ENCODE assay signal across 27 mouse cellular contexts in the genomic region with DNA sequence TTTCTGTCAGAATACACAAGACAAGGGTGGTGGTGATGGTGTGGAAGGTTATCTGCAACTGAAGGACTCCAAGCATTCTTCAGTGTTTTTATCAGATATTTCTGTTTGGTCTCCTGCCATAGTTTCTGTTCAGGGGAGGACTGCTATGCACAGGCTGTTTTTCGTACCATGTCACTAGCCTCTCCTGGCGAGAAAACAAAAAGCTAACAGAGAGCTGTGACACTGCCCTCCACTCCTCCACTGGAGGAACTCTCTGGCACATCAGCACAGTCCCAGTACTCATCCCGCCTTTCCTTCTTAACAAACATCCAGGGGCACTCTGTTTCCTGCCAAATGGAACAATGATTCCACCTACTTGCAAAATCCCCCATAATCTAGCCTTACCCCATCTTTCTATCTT.
DNase-seq lines count a peak whose midpoint lies in the region; ATAC-seq and TF ChIP-seq lines count a peak whose summit lies in the region.
"Had no signal": no experiment of that assay in that cellular context is flagged by ENCODE, and none has a peak within 500 bp of the region (broad histone marks: within the 10 kb centered on the region; RNA-seq: fewer than 3 reads in every experiment).

No protein-coding gene starts in this region.

- TF ChIP-seq CTCF in lung, embryonic 14.5 days (IDR thresholded peaks at IDR 0.05; ENCODE audit: low read depth), result no peak
- TF ChIP-seq CTCF in lung, postnatal 0 days (IDR thresholded peaks at IDR 0.05), result no peak

- no peaks in the 10 kb centered on the region for H3K9me3 ChIP-seq in heart, embryonic 14.5 days (ENCODE audit: control insufficient read depth, low read length)
- H3K9me3 ChIP-seq in lung, embryonic 14.5 days (ENCODE audit: low read depth, low read length), result no peaks in the 10 kb centered on the region
- no peaks in the 10 kb centered on the region for H3K9me3 ChIP-seq in lung, postnatal 0 days (ENCODE audit: low read length)
- no peaks in the 10 kb centered on the region for H3K9me3 ChIP-seq in kidney, embryonic 14.5 days (ENCODE audit: control insufficient read depth, low read length)
- H3K9me3 ChIP-seq: embryonic facial prominence, embryonic 12.5 days; embryonic facial prominence, embryonic 15.5 days; heart, embryonic 10.5 days; hindbrain, embryonic 10.5 days; hindbrain, embryonic 13.5 days had no signal

- H3K36me3 ChIP-seq in heart, embryonic 14.5 days (ENCODE audit: control insufficient read depth, insufficient read depth, low read length), result no peaks in the 10 kb centered on the region
- H3K36me3 ChIP-seq in lung, embryonic 14.5 days (ENCODE audit: insufficient read depth), result no peaks in the 10 kb centered on the region
- H3K36me3 ChIP-seq in lung, postnatal 0 days (ENCODE audit: insufficient read depth, low read length), result no peaks in the 10 kb centered on the region
- H3K36me3 ChIP-seq in kidney, embryonic 14.5 days (ENCODE audit: control insufficient read depth, insufficient read depth, low read length), result no peaks in the 10 kb centered on the region
- H3K36me3 ChIP-seq: embryonic facial prominence, embryonic 12.5 days; embryonic facial prominence, embryonic 15.5 days; heart, embryonic 10.5 days; hindbrain, embryonic 10.5 days; hindbrain, embryonic 13.5 days had no signal

- 0 out of 4 replicates have a peak overlapping the region, but pooled peaks of 1 of the 2 experiments have one; percentile 54 for H3K27ac ChIP-seq in heart, embryonic 14.5 days (replicated peaks in 1 of 2; ENCODE audit: control insufficient read depth in 1 of 2, insufficient read depth in 1 of 2, low read depth in 2 of 2, low read length in 2 of 2)
- no peak overlapping the region for H3K27ac ChIP-seq in lung, embryonic 14.5 days (ENCODE audit: low read depth)
- no peak overlapping the region for H3K27ac ChIP-seq in lung, postnatal 0 days (ENCODE audit: low read length)
- no peak overlapping the region for H3K27ac ChIP-seq in kidney, embryonic 14.5 days (ENCODE audit: low read depth, low read length)
- H3K27ac ChIP-seq: embryonic facial prominence, embryonic 12.5 days; embryonic facial prominence, embryonic 15.5 days; gastrocnemius, adult 2 months; heart, embryonic 10.5 days; hindbrain, embryonic 10.5 days; hindbrain, embryonic 13.5 days had no signal

- 0 out of 2 replicates have a peak overlapping the region, but pooled peaks have one; percentile 0 for H3K4me2 ChIP-seq in heart, embryonic 14.5 days (ENCODE audit: low read length)
- H3K4me2 ChIP-seq in lung, embryonic 14.5 days, result no peak overlapping the region
- no peak overlapping the region for H3K4me2 ChIP-seq in lung, postnatal 0 days (replicated peaks; ENCODE audit: low read depth, low read length)
- H3K4me2 ChIP-seq in kidney, embryonic 14.5 days (replicated peaks; ENCODE audit: low read depth, low read length), result no peak overlapping the region
- H3K4me2 ChIP-seq: embryonic facial prominence, embryonic 12.5 days; embryonic facial prominence, embryonic 15.5 days; hindbrain, embryonic 13.5 days had no signal

- DNase-seq in heart, postnatal 25 days (ENCODE audit: low spot score), result no peak
- peak; percentile 48 for DNase-seq in lung, embryonic 14.5 days
- no peak for DNase-seq in lung, adult 18-20 months
- peak; percentile 45 for DNase-seq in lung, postnatal 0 days (ENCODE audit: low spot score)
- no peak for DNase-seq in lung, postnatal 4 days
- peak; percentile 18 for DNase-seq in lung, postnatal 25 days (ENCODE audit: low spot score)
- DNase-seq: adrenal gland, adult 2 months; adrenal gland, postnatal 14 days; cerebellum, adult 11 months; cerebellum, adult 2 months; cerebellum, adult 9-11 months; cerebellum, postnatal 25 days; forebrain, postnatal 0 days; gastrocnemius, adult 2 months; gastrocnemius, postnatal 14 days; heart, adult 18-20 months; heart, postnatal 10 days had no signal

- intact Hi-C loops in heart, postnatal 25 days (cut with DNase I), result no loop called here

- no peak for ATAC-seq in heart, embryonic 14.5 days (ENCODE audit: insufficient number of reproducible peaks, insufficient read depth, low FRiP score, low read depth)
- peak; percentile 54; the same call in 1 of the 2 replicates for ATAC-seq in lung, embryonic 14.5 days (ENCODE audit: insufficient read depth)
- peak; percentile 60; the same call in 1 of the 2 replicates for ATAC-seq in lung, postnatal 0 days
- no peak for ATAC-seq in kidney, embryonic 14.5 days (ENCODE audit: low FRiP score, low TSS enrichment)
- ATAC-seq: CD4-positive, CD25-positive, alpha-beta regulatory T cell, adult 4 months; forebrain, embryonic 14.5 days; forebrain, postnatal 0 days; hindbrain, embryonic 16.5 days had no signal

- WGBS in heart, embryonic 14.5 days, result 19% methylated on average over 3 of the region's 3 CpGs
- WGBS in lung, embryonic 14.5 days, result 50% methylated on average over 3 of the region's 3 CpGs
- 34% methylated on average over 3 of the region's 3 CpGs for WGBS in lung, postnatal 0 days
- WGBS in kidney, embryonic 14.5 days, result 88% methylated on average over 3 of the region's 3 CpGs

- peaks cover 4 to 9% of the 10 kb centered on the region in 2 experiments for H3K4me1 ChIP-seq in heart, embryonic 14.5 days (ENCODE audit: control insufficient read depth in 2 of 2, insufficient read depth in 2 of 2, low read length in 2 of 2)
- H3K4me1 ChIP-seq in lung, embryonic 14.5 days (ENCODE audit: insufficient read depth), result no peaks in the 10 kb centered on the region
- H3K4me1 ChIP-seq in lung, postnatal 0 days (ENCODE audit: insufficient read depth, low read depth, low read length), result no peaks in the 10 kb centered on the region
- no peaks in the 10 kb centered on the region for H3K4me1 ChIP-seq in kidney, embryonic 14.5 days (ENCODE audit: control insufficient read depth, insufficient read depth, low read length)
- H3K4me1 ChIP-seq: embryonic facial prominence, embryonic 12.5 days; embryonic facial prominence, embryonic 15.5 days had no signal

- no peak for TF ChIP-seq EP300 in lung, postnatal 0 days (IDR thresholded peaks at IDR 0.05)

- H3K27me3 ChIP-seq in heart, embryonic 14.5 days (ENCODE audit: control insufficient read depth, insufficient read depth, low read length), result no peaks in the 10 kb centered on the region
- no peaks in the 10 kb centered on the region for H3K27me3 ChIP-seq in lung, embryonic 14.5 days (ENCODE audit: insufficient read depth, low read length)
- no peaks in the 10 kb centered on the region for H3K27me3 ChIP-seq in lung, postnatal 0 days (replicated peaks; ENCODE audit: insufficient read depth, low read length)
- H3K27me3 ChIP-seq in kidney, embryonic 14.5 days (ENCODE audit: control insufficient read depth, insufficient read depth, low read length), result no peaks in the 10 kb centered on the region
- H3K27me3 ChIP-seq: embryonic facial prominence, embryonic 12.5 days; embryonic facial prominence, embryonic 15.5 days; hindbrain, embryonic 13.5 days had no signal

- H3K4me3 ChIP-seq in heart, embryonic 14.5 days (ENCODE audit: control insufficient read depth in 1 of 2, insufficient read depth in 1 of 2, low read depth in 1 of 2, low read length in 2 of 2), result no peak overlapping the region
- no peak overlapping the region for H3K4me3 ChIP-seq in lung, embryonic 14.5 days (ENCODE audit: low read depth, low read length)
- H3K4me3 ChIP-seq in lung, postnatal 0 days (ENCODE audit: low read depth, low read length), result no peak overlapping the region
- H3K4me3 ChIP-seq in kidney, embryonic 14.5 days (ENCODE audit: low read length), result no peak overlapping the region
- H3K4me3 ChIP-seq: embryonic facial prominence, embryonic 12.5 days; embryonic facial prominence, embryonic 15.5 days; gastrocnemius, adult 2 months; heart, embryonic 10.5 days; hindbrain, embryonic 10.5 days; hindbrain, embryonic 13.5 days had no signal

- no peak overlapping the region for H3K9ac ChIP-seq in heart, embryonic 14.5 days (ENCODE audit: low read length)
- no peak overlapping the region for H3K9ac ChIP-seq in lung, embryonic 14.5 days
- H3K9ac ChIP-seq in lung, postnatal 0 days (replicated peaks; ENCODE audit: low read depth), result no peak overlapping the region
- no peak overlapping the region for H3K9ac ChIP-seq in kidney, embryonic 14.5 days (ENCODE audit: low read depth, low read length)
- H3K9ac ChIP-seq: embryonic facial prominence, embryonic 12.5 days; embryonic facial prominence, embryonic 15.5 days; forebrain, postnatal 0 days; hindbrain, embryonic 13.5 days had no signal

Comparison
In these comparisons a context has a peak if more than half of its experiments do, and no peak if none do; other contexts are left out.
1. DNase-seq: peak in lung, embryonic 14.5 days (single experiment), lung, postnatal 0 days (single experiment) and lung, postnatal 25 days (single experiment); none in heart, postnatal 25 days (single experiment), lung, adult 18-20 months (0 of 2) and lung, postnatal 4 days (0 of 2).
2. ATAC-seq: peak in lung, embryonic 14.5 days (single experiment) and lung, postnatal 0 days (single experiment); none in heart, embryonic 14.5 days (single experiment) and kidney, embryonic 14.5 days (single experiment).